Mouse (Mus musculus) subcutaneous adipose tissue, adult 2 months (tissue): Measurements from ENCODE around the gene Clec2l. TPM values are rescaled to one million over a fixed set of nuclear protein-coding genes. Genes with fewer than 3 reads are reported as not detected.

ENCODE experiments used
- polyA plus RNA-seq: library from polyadenylated mRNA; depleted of rRNA; stranded (reverse); fragments of >200 nt; gene quantifications from 2 replicates; pipeline ENCODE4 v1.2.3, GENCODE M21; 2012; ENCODE audit warnings: low replicate concordance; rRNA removed

Gene Clec2l
- 0.62 and 1.2 TPM in 2 replicates for polyA plus RNA-seq

DNA sequence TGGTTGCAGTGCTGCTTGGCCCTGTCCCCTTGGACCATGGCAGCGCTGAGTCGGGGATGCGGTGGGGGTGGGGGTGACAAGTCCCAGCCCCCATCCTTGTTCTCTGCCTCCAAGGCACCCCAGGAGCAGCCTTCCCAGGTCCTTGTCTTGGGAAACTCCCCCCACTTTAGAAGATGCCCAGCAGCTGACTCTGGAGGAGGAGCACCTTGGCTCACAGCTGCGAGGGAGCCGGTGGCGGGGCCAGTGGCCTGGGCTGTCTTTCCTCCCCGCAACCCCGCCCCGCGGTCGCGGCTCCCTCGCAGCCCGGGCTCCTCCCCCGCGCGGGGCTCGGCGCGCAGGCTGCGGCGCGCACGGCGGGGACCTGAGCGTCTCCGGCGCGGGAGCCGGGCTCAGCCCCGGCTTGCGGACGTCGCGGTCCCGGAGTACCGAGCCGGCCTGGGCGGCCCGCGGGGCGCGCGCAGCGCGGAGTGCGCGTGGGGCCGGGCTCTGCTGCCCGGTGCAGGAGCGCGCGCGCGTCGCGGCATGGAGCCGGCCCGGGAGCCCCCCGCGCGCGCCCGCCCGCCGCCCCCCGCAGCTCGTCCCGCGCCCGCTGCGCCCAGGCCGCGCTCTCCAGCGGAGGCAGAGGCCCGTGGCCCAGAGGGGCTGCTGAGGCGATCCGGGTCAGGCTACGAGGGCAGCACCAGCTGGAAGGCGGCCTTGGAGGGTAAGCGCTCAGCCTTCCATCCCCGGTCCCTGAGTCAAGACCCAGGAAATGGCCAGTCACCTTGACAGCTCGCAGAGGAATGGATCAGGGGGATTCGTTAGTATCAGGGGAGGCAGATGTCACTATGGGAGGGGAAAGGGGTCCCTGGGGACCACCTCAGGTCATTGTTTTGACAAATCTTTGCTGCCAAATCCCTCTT is at the start of gene Clec2l:
Gene Clec2l (plus strand): TSS at position 356 of the 902 bp plus-strand sequence.

DNA sequence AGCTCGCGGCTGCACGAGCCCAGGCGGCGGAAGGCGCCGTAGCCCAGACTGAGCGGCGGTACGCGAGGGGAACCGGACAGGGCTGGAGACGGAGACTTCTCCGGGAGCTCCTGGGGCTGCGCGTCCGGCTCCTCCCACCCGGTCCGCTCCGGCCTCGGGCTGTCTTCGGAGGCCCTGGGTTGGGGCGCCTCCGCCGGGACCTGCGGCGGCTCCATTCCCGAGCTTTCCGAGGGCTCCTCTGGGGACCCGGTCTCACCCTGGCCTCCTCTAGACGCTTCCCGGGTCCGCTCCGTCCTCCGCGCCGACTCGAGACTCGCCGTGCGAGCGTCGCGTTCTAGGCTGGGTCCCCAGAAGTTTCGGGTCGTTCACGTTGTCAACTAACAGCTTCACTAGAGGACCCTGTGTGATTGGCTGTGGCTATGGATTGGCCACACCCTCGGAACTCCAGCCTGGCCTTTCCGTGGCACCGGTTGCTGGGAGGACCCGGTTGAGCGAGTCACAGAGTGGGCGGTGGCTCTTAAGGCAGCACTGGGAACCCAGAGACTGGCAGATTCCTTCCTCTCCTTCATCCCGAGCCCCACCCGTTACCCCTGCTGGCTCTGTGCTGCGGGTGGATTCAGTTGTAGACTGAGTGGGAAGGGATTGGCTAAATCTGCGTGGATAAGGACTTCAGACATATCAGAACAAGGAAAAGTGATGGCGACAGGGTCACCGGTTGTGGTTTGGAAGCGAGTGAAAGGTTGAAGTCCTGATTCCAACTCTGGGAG is 25.8 kb upstream of the Clec2l start, which contains the start of gene Klrg2:
Gene Klrg2 (minus strand): TSS at position 391 of the 767 bp plus-strand sequence.

Other genes with a start within 250 kb of the Clec2l start
- gene Ubn2, start 229.1 kb upstream of the Clec2l start, polyA plus RNA-seq, result 5.8 and 12.3 TPM in 2 replicates
- gene Fmc1, start 129.6 kb upstream of the Clec2l start, polyA plus RNA-seq, result 167 and 239 TPM in 2 replicates
- gene Luc7l2, start 111.7 kb upstream of the Clec2l start, polyA plus RNA-seq, result 24.4 and 30.4 TPM in 2 replicates
- gene Klrg2, start 25.8 kb upstream of the Clec2l start, polyA plus RNA-seq, result 0.53 and 0.66 TPM in 2 replicates
- gene Tbxas1, start 212.3 kb downstream of the Clec2l start, polyA plus RNA-seq, result 8.5 and 11.7 TPM in 2 replicates
- gene Hipk2, start 213.1 kb downstream of the Clec2l start, polyA plus RNA-seq, result 44.2 and 77.0 TPM in 2 replicates